Mouse (Mus musculus): ENCODE data around the gene Pou3f1.

- TF ChIP-seq EP300 (IDR thresholded peaks at IDR 0.05; ENCODE audit: low read depth) = no peak
- no peak for TF ChIP-seq CTCF (IDR thresholded peaks at IDR 0.05; ENCODE audit: low read depth)
Measured at GRCm38 (mm10) chr4:124611768-124612167, 44.8 kb upstream of the Pou3f1 start.

All from liver, postnatal 0 days (tissue).